Mouse (Mus musculus): ENCODE measurements at regions not wholly inside any gene's neighbourhood (a gene's known extent, or its start where the extent isn't known, plus 50 kb on each side); places are given as distances from the start of the nearest gene placed in this dataset.

DNA sequence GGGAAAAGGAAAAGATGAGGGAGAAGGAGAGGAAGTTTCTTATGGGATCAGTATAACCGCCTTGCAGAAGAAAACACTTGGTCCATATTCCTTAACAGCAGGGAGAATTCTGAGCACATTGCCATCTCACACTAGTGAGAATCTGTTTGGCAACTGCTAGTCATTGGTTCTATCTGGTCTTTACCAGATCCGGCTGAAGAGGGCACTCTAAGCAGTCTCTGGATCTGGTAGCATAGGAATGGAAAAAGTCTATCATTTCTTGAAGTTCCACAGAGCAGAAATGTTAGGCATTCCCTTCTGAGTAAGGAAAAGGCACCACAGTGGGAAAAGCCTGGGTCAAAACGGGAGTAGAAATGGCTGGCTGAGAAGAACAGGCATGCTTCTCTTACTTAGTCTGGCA is 315.4 kb upstream of the Apob start:
- DNase-seq: no peak

DNA sequence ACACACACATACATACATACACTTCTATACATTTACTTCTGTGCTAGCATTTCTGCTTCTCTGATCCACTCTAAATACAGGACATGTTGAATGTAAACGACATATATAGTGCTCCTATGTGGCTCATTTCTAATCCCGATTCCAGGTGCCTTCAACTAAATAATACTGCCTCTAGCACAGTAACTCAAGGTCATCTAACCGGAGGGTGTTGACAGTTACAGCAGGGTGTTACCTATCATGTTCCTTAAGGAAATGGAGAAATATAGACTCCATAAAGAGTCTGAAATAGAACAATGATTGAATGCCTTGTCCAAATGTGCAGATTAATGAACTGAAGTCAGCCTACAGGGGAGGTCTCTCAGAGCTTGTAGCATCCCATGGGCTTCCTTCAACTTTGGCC is 307.3 kb upstream of the Apob start:
- no peak for DNase-seq

DNA sequence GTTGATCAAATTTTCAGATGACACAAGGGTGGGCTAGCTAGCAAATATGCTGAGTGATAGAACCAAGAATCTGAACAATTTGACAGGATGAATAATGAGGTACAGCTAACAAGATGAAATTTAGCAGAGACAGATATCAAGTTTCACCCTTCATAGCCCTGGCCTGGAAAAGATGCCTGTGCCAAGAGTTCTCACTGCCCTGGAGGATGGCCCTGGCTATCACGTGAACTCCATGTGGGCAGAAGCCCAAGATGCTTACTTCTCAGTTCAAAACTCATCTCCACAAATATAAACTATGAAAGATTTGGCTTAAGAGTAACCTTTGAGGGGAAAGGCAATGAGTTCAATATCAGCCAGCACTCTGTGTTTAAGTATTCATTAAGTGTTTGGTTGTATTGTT is 306.9 kb upstream of the Apob start:
- DNase-seq: no peak

DNA sequence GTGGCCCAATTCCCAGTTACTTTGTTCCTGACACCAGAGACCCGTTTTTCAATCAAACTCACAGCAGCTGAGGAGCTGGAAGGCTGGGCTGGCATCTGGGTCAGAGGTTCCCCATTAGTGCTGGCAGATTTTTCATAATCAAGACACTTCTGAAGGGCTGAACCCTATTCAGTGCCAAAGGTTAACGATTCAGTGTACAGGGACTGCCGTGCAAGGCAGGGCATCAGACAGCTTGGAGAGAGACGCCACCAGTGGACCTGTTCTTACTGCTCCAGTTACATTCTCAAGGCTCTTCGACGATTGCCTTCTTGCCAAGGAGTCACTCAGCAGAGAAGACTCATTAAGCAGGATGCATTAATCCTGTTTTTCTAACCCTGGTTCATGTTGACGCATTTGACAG is 285.5 kb upstream of the Apob start:
- no peak for DNase-seq

DNA sequence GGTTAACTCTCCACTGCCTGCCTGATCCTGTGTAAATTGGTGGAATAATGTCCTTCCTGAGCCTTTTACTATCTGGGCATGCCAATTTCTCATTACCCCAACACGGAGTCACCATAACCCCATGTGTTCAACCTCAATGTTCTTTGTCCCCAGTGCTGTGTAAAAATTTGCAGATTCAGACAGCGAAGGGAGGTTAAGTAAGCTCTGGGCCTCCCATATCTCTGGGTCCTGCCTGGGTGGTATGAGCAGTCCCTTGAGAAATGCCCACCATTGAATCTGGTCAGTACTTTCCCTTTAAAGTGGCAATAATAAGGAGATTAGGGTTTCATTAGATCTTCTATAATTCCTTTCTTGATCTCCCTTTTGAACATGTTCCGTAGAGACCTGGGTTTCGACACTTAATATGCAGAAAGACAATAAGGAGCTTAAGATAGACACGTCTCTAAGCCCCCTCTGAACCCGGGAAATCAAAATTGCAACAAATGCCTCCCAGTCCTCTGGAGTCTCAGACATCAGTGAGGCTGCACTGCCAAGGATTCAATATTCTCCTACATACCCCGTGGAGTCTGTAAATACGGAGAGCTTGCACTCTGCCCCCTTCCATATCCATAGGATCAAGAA is 279.0 kb upstream of the Apob start:
- DNase-seq: no peak

DNA sequence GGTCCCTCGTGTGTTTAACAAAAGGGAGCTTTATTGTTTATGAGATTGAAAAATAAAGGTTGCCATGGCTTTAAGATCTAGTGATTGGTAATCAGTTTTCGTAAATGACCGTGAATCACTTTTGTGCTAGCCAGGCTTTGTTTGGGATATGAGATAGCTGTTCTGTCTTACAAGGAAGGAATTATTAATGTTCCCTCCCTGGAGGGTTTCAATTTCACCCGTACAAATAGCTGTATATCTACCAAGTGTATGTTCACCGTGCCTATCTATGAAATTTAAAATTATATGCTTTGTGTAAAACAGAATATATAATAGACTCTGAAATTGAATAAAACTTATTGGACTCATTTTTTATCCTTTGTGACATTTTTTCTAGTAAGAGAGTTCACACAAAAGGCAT is 268.3 kb upstream of the Apob start:
- no peak for DNase-seq

DNA sequence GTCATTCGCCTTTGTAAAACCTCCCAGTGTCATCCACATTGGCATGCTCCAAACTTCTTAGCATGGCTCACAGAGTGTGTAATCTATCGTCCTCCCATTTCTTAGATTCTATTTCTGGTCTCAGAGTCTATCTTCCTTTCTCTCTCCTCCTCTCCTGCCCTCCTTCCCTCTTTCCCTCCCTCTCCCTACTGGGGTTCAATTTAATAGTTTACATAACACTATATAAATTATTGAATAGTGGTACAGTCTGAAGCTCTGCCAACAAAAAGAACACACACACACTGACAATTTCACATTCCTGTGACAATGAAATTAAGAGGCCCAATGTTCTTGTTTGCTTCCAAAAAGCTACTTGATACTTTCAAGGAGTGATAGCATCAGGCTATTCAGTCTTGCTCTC is 267.6 kb upstream of the Apob start:
- no peak for DNase-seq

DNA sequence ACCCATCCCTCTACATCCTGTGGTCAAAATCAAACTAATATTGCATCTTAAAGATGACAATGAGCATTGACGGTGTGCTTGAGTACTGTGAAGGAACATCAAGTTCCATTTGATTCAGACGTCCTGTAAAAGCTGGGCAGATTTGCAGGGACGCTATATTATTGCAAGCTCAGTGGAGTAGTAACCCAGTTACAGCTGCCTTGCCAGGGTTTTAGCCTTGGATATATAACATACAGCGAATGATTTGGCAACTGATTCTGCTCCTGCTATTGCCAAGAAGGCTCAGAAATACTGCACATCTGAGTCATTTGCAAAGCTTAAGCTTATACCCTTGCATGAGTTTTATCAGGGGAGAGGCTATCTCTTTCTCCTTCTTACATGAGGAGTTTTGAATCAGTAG is 262.4 kb upstream of the Apob start:
- no peak for DNase-seq

DNA sequence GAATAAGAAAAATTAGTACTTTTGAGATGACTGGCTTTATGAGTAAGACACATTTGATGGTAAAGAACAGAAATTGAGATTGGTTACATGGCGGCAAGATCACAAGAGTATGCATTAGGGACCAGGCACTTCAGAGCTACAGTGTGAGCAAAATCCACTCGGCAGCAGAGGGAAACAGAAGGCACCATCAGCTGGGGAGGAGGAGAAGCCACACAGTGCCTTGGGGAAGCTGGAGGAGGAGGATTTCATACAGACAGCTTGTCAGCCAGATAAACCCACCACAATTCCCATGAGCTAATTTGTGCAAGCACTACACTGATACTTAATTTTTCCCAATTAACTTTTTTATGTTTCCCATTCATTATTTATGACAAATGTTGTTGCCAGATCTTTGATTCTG is 258.9 kb upstream of the Apob start:
- DNase-seq: peak in 1 of 2 experiments; percentile 2

DNA sequence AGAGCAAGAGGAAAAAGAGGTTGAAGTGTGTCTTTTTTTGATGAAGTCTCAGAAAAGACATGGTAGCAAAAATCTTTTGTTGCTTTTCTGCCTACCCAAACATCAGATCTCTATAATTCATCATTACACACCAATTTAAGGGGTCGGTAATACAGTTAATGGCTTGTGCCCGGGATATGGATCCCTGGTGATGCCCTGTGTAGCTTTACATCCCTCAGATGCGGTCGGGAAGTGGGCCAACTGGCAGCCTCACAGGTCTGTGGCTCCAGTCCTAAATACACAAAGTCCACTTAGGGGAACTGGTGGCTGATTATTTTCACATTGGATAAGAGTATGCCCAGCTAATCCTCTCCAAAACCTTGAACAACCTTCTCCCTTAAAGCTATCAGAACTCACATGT is 258.4 kb upstream of the Apob start:
- DNase-seq: peak in 1 of 2 experiments; percentile 10

DNA sequence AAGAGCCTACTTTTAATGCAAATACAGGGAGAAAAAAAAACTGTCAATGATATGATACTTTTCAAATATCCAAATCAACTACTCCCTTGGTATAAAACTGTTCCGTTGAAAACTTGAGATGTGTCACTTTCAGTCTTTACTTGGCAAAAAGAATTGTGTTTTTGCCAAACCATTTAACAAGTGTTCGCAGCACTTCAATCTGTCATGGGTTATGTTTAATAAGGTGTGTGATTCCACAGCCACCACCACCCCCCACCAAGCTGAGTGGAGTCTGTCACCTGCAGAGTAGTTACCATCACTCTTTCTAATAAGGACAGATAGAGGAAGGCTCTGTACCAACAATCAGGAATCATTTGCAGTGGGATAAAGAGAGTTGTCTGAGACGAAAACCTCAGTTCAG is 252.5 kb upstream of the Apob start:
- DNase-seq: no peak

DNA sequence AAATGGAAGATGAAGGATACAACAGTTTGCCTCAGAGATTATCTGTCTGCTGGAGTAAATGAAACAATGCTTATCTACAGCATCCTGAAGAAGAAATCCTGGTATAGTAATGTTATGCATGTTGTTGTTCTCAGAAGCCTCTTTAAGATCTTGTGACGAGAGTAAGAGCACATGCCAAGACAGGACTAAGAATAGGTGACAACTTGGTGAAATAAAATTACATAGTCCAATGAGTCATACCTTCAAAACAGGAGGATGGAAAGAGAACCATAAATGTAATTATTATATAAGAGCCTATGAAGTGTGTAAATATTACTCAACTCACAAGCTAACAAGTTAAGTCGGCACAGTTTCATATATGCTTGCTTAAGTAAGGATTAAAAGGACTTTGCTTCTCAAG is 239.4 kb upstream of the Apob start:
- no peak for DNase-seq

DNA sequence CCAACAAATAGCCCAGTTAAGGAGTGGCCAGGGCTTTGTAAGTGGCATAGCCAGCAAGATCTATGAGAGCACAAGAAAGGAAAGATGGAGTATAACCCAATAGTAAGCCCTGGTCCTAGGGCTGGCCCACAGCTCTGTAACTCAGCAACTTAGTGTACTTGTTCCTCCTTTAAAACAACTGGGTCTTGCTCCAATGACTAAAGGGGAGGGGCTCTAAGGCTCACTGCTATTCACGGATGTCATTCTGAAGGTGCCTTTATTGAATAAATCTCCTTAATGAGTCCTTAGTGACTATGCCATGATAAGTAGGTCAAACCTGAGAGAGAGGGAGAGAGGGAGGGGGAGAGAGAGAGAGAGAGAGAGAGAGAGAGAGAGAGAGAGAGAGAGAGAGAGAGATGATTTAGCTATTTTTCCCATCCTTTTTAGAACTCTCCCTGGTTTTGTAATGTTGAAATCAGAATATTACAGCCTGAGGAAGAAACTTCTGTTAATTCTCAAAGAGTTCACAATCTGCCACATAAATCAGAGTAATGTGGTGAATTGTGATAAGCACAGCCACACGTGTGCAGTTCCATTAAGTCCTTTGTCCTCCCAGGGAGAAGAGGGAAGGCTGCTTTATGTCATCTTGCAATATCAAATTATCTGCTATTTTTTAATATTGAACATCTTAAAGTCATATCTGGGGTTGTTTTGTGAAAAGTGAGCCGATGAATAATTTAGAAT is 238.7 kb upstream of the Apob start:
- DNase-seq: no peak

DNA sequence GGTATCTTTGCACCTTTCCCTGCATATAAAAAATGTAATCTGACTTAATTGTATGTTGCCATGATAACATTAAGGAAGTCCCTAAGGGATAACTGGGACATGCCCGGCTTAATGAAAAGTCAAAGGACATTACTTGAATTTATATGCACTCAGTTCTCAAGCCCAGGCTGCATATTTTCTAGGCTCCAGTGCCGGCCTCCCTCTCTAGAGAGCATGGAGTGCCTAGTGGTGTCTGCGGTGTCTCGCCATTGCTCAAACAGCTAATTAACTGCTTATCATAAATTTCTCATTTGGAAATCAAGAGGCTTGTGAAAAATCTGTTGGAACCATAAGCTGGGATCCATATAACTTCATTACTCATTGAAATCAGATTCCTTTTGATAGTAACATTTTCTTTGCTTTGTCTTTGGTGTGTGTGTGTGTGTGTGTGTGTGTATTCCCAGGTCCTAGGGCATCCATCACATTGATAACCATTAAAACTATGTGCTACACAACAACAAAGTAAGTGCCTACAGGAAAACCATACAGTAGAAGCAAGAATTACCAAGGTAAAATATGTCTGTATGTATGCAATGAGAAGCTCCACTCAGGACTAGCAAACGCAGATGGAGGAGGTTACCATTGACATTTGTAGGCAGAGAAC is 238.0 kb upstream of the Apob start:
- no peak for DNase-seq

DNA sequence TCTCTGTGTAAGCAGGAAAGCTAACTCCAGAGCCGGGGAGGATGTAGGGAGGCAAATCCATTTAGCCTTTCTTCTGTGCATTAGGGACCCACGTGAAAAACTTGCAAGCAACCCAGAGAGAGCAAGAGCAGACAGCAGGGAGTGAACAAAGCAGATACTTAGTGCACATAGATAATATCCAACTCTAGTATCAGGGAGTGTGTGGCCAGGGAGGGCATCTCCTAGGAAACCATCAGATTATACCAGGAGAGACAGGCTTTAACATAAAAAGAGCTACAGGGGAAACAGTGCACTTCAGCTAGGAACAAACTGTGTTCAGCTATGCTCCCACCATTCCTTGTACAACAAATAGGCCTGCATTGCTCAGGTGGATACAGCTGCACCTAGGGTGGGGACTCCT is 230.7 kb upstream of the Apob start:
- no peak for DNase-seq

DNA sequence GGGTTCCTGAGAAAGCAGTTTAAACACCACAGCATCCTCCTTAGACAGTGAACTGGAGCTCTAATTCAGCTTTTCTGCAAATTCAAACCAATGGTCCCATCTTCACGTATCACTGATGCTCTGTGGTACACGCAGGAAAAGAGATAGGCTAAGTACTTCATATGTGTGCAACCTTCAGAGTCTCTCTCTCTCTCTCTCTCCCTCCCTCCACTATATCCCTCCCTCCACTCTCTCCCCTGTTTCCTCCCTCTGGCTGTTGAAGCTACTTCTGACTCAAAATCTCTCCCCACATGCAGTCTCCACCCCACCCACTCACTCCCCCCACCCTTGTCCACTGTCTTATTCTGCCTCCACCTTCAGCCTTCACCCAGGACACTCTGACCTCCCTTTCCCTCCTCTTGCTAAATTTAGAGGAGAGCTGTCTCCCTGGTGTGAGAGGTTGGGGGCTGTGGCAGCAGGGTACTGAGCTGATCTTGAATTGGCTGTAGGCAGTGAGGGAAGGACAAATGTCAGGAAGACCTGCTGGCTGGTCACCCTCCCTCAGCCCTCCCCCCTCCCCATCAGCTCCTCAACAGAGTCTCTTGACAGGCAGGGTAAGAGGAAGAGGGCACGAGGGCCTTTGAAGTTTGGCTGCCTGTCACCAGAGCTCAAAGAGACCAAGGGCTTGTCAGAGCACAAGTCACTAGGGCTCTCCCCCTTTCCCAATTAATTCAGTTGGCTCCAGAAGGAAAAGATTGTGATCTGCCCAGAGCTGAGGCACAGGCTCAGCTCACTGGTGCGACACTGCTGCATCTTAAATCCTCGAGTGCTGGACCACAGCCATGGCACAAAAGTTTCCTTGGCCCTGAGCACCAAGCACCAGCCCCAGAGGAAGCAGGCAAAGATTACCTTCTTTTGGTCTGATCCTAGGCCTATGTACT is 227.9 kb upstream of the Apob start:
- DNase-seq: peak in 1 of 2 experiments; percentile 3

DNA sequence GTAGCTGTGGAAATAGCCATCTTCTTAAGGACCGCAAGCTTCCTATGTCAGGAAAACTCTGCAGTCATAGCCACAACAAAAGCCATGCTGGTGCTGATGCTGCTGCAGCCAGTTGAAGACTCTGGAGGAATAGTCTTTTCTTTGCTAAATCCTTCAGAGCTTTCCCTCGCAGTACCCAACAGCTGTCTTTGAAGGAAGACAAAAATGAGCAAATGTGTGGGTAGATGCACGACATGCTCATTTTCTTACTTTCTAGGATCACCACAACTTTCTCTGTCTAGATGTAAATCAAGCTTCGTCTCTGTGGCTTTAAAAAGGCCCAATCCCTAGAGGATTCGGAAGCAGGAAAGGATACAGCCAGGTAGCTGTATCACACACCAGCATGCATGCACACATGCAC is 222.6 kb upstream of the Apob start:
- no peak for DNase-seq

DNA sequence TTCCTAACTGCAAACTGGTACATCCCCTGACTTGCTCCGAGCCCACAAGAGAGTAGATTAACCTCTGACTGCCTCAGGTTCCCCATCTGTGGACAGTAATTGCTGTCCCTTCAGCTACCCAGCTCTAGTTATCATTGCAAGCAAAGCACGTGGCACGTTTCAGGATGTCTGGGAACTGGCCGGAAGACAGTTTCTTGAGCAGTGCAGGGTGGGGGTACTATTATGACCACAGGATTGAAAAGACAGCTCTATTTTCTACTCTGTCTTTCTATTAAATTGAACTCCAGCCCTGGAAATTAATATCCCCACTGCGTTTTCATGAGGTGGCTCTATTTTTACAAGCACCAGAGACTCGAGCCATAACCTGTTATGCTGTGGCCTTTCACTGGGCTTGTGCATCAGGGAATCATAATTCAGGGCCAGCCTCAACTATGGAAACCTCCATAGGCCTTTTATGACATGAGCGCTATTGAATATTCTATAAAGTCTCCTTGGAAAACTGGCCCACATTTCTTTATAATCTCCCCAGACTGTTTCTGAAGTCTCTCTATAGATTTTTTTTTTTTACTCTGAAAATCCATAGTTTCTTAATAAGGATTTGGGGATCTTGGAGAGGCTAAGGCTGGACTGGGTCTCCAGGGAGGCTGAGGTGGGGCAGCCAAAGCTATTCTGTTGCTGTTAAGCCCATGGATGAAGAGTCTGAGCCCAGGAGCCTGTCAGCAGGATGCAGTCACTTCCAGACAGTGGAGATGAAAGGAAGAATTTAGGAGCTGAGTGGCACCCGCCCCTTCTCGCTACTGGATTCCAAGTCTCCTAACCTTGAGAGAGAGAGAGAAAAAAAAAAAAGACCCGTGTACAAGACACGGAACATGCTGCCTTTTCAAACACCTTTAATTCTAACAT is 212.4 kb upstream of the Apob start:
- DNase-seq: no peak

DNA sequence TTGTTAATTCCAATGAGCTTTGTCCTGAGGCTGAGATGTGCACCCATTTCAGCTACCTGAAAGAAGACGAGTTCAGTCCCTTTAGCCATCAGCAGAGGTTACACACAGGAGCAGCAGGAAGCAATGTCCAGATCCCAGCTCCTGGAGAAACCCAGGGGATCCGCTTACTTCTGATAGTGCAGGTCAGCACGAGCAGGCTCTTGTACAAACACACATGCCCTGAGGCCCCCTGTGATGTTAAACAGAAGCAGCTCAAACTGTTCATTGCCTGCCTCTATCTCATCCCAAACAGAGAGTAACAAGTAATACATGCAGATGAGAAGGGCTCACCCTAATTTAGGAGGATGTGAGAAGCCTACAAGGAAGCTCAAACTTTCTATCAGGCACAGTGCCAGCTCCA is 203.3 kb upstream of the Apob start:
- no peak for DNase-seq

DNA sequence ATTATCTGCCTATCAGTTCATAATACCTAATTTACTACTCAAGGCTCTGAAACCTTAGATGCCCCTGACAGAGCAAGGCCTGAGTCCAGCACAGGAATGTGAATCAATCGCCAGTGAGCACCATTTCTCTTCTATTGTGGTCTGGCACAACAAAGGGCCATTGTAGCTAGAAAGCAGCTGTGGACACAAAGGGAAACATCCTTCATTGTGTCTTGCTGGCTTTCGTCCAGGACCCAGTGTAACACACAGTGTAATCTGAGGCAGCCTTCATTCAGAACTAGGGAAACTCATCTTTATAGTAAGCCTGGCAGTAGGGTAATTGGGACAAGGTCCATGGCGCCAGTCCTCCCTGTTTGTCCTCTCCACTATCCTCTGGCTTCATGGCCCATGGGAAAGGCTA is 201.1 kb upstream of the Apob start:
- peak in 1 of 2 experiments; percentile 26 for DNase-seq

DNA sequence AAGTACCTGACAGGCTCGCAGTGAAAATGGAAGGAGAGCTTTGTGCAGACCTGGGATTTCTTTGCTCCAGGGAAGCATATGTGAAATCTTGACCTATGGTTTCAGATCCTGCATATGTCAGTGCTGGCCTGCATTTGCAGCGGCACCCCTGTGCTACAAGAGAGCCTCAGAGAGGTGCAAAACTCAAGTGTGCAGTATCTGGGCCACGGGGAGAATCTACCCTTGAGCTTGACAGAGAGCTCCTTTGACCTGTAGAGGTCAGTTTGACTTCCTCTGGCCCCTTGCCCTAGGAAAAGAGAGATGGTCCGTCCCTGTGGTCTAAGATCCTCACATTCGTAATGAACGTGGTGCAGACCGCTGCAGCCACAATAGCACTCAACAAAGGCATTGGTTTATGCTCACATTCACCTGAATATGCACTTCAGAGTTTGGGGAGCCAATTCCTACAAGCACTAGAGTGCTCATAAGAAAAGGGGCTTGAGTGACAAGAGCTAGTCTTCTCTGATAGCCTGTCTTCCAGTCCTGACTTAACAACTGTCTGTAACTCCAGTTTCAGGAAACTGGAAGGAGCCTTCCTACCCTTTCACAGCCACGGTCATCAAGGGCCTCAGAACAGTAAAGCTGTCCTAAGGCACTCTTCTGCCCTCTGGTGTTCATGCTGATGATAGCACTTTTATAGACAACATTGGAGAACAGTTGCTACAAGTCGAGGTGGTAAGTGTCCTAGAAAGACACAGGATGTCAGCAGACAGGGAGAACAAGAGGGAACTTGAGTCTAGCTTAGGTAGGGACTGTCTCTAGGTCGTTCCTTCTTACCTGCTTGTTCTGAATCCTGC is 200.0 kb upstream of the Apob start:
- peak; percentile 9 to 48 for DNase-seq
